Mouse (Mus musculus): ENCODE measurements around the gene Calm5. TPM values are rescaled to one million over a fixed set of nuclear protein-coding genes. Genes with fewer than 3 reads are reported as not detected.
A peak's percentile ranks its signal among the peaks of the same experiment; 100 is the strongest.

Gene Calm5
- total RNA-seq, 2 experiments from 2014 or later, result not detected

GRCm38 (mm10) chr13:3862922-3863580, 9.1 kb downstream of the Calm5 start:
- intact Hi-C loops (cut with DNase I), result no loop called here

GRCm38 (mm10) chr13:3865648-3866354, 11.8 kb downstream of the Calm5 start:
- peak; percentile 35 to 39 for DNase-seq
- intact Hi-C loops (cut with DNase I), result no loop called here

More at GRCm38 (mm10) chr13:3862922-3863580, 9.1 kb downstream of the Calm5 start:
- DNase-seq, result no peak

- DNase-seq, result no peak
- intact Hi-C loops (cut with DNase I), result no loop called here
Measured at GRCm38 (mm10) chr13:3866355-3867052, 12.5 kb downstream of the Calm5 start.

- DNase-seq, result no peak
Measured at GRCm38 (mm10) chr13:3867158-3867557, 13.2 kb downstream of the Calm5 start.

GRCm38 (mm10) chr13:3869901-3870300, 15.9 kb downstream of the Calm5 start:
- DNase-seq, result no peak
- intact Hi-C loops (cut with DNase I), result no loop called here

More at GRCm38 (mm10) chr13:3867158-3867557, 13.2 kb downstream of the Calm5 start:
- intact Hi-C loops (cut with DNase I), result no loop called here

GRCm38 (mm10) chr13:3872832-3873231, 18.9 kb downstream of the Calm5 start:
- intact Hi-C loops (cut with DNase I), result no loop called here
- DNase-seq, result no peak

- intact Hi-C loops (cut with DNase I), result no loop called here
- no peak for DNase-seq
Measured at GRCm38 (mm10) chr13:3876448-3876847, 22.5 kb downstream of the Calm5 start.

- DNase-seq, result no peak
- intact Hi-C loops (cut with DNase I), result no loop called here
Measured at GRCm38 (mm10) chr13:3877185-3877584, 23.2 kb downstream of the Calm5 start.

GRCm38 (mm10) chr13:3877679-3878220, 23.8 kb downstream of the Calm5 start:
- intact Hi-C loops (cut with DNase I), result no loop called here
- DNase-seq, result no peak

GRCm38 (mm10) chr13:3886663-3887062, 32.7 kb downstream of the Calm5 start:
- intact Hi-C loops (cut with DNase I), result no loop called here
- DNase-seq, result no peak

GRCm38 (mm10) chr13:3889111-3889510, 35.1 kb downstream of the Calm5 start:
- intact Hi-C loops (cut with DNase I), result no loop called here
- no peak for DNase-seq

GRCm38 (mm10) chr13:3890061-3890460, 36.1 kb downstream of the Calm5 start:
- no peak for DNase-seq
- intact Hi-C loops (cut with DNase I), result loop anchor here (10.0 kb wide), 1 partner anchor 485 kb away; no protein-coding TSS in a partner anchor

GRCm38 (mm10) chr13:3891479-3892087, 37.6 kb downstream of the Calm5 start:
- no peak for DNase-seq
- intact Hi-C loops (cut with DNase I), result loop anchor here (10.0 kb wide), 1 partner anchor 487 kb away; no protein-coding TSS in a partner anchor

GRCm38 (mm10) chr13:3892601-3893000, 38.6 kb downstream of the Calm5 start:
- no peak for DNase-seq
- intact Hi-C loops (cut with DNase I), result loop anchor here (10.0 kb wide), 1 partner anchor 488 kb away; no protein-coding TSS in a partner anchor

- DNase-seq, result peak; percentile 89 to 90
- intact Hi-C loops (cut with DNase I), result loop anchor here (10.0 kb wide), 1 partner anchor 488 kb away; no protein-coding TSS in a partner anchor
Measured at GRCm38 (mm10) chr13:3893126-3893734, 39.3 kb downstream of the Calm5 start.

GRCm38 (mm10) chr13:3894549-3894948, 40.6 kb downstream of the Calm5 start:
- intact Hi-C loops (cut with DNase I), result loop anchor here (10.0 kb wide), 1 partner anchor 490 kb away; no protein-coding TSS in a partner anchor
- DNase-seq, result no peak

GRCm38 (mm10) chr13:3895397-3895980, 41.5 kb downstream of the Calm5 start:
- no peak for DNase-seq
- intact Hi-C loops (cut with DNase I), result loop anchor here (5.0 to 10.0 kb wide), 2 partner anchors 107 to 491 kb away; no protein-coding TSS in a partner anchor

- DNase-seq, result no peak
- intact Hi-C loops (cut with DNase I), result loop anchor here (1.0 to 10.0 kb wide), 3 partner anchors 106 to 491 kb away; no protein-coding TSS in a partner anchor
Measured at GRCm38 (mm10) chr13:3896032-3896431, 42.1 kb downstream of the Calm5 start.

- intact Hi-C loops (cut with DNase I), result loop anchor here (1.0 to 10.0 kb wide), 3 partner anchors 105 to 492 kb away; no protein-coding TSS in a partner anchor
- peak; percentile 66 to 80 for DNase-seq
Measured at GRCm38 (mm10) chr13:3896913-3897312, 42.9 kb downstream of the Calm5 start.

Measured in heart, postnatal 14 days (tissue).